Mouse (Mus musculus) testis, adult 2 months (tissue): ENCODE results near the gene Srarp. TPM values are rescaled to one million over a fixed set of nuclear protein-coding genes. Genes with fewer than 3 reads are reported as not detected.

Experiments
- H3K27ac ChIP-seq: fragments of 200-500 bp; 2 replicates; pipeline ENCODE4 v1.5.1; 2012; ENCODE audit warnings: low read depth, low read length; ENCODE audit not compliant: control insufficient read depth, insufficient read depth
- H3K27me3 ChIP-seq: fragments of 200-500 bp; 2 replicates; pipeline ENCODE4 v1.6.1; 2012; ENCODE audit warnings: mild to moderate bottlenecking, low read length, moderate library complexity; ENCODE audit not compliant: control insufficient read depth, insufficient read depth
- H3K36me3 ChIP-seq: fragments of 200-500 bp; 2 replicates; pipeline ENCODE4 v1.6.1; 2012; ENCODE audit warnings: mild to moderate bottlenecking, low read length; ENCODE audit not compliant: control insufficient read depth, insufficient read depth
- H3K4me1 ChIP-seq: fragments of 200-500 bp; 2 replicates; pipeline ENCODE4 v1.6.1; 2012; ENCODE audit warnings: low read length; ENCODE audit not compliant: control insufficient read depth, insufficient read depth
- H3K4me3 ChIP-seq: fragments of 200-500 bp; 2 replicates; pipeline ENCODE4 v1.5.1; 2012; ENCODE audit warnings: low read depth, mild to moderate bottlenecking, low read length, moderate library complexity, mixed read lengths; ENCODE audit not compliant: control insufficient read depth
- CTCF ChIP-seq: fragments of 200-500 bp; IDR thresholded peaks from 2 replicates; pipeline ENCODE4 v1.5.1; 2012; ENCODE audit warnings: low read depth, mild to moderate bottlenecking, inconsistent platforms, low read length, moderate library complexity; ENCODE audit not compliant: control insufficient read depth, insufficient read depth, insufficient replicate concordance
- POLR2A ChIP-seq: fragments of 200-500 bp; IDR thresholded peaks from 2 replicates; pipeline ENCODE4 v1.6.1; 2012; ENCODE audit warnings: low read depth, mild to moderate bottlenecking, inconsistent platforms, low read length, moderate library complexity; ENCODE audit not compliant: control insufficient read depth
- polyA plus RNA-seq: library from polyadenylated mRNA; depleted of rRNA; stranded (reverse); fragments of >200 nt; gene quantifications from 2 replicates; pipeline ENCODE4 v1.2.3, GENCODE M21; 2012

The Srarp gene
- polyA plus RNA-seq, 1 experiment, result 0.67 TPM

DNA sequence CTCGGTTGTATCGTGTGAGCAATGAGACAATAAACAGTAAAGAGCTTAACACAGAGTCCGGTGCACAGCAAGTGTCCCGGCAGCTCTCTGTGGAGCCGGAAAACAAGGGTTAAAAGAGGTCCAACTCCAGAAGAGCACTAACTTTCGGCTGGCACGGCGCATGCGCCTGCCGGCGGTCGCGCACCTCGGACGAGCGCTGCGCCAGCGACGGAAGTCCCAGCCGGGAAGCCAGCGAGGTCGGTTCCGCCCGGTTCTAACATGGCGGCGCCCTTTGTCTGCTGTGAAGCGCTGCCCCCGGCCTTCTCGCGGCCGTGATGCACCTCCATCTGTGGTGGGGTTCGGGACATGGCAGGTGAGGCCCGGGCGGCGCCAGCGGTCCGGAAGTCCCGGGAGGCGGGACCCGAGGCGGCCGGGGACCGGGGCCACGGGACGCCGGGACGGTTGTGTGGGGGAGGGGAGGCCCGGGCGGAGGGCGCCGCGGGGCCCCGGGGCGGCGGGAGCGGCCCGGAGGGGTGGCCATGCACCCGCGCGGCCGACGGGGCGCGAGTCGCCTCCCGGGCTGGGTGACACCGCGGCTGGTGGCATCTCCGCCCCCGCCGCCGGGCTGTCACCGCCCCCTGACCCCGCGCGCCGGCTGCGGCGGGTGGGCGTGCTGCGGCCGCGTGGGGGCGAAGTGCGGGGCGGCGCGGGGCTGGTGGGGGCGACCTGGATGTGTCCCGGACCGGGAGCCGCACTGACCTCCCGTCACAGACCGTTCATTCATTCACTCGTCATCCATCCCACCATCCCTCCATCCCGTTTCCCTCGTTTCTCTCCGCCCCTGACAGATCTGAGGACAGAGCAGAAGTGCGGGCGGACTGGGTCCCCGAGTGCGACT, 8.8 kb upstream of the Srarp start, which contains the start of gene Zbtb17:
Gene Zbtb17, plus strand, starts transcription at position 204 of the 877 bp plus-strand sequence.
- peak within 1 kb of the TSS; percentile 96 for H3K4me3 ChIP-seq
- H3K4me1 ChIP-seq, result peaks cover 8% of the 10 kb centered on the region

GRCm38 (mm10) chr4:141443641-141444429, 7.9 kb upstream of the Srarp start:
- H3K27me3 ChIP-seq, result no peaks in the 10 kb centered on the region
- H3K4me3 ChIP-seq, result peak overlapping the region; percentile 96
- H3K27ac ChIP-seq, result no peak overlapping the region
- H3K4me1 ChIP-seq, result peaks cover 8% of the 10 kb centered on the region
- H3K36me3 ChIP-seq, result no peaks in the 10 kb centered on the region
- TF ChIP-seq CTCF (no peak), POLR2A (no peak)

More for the DNA sequence above, 8.8 kb upstream of the Srarp start, which contains the start of gene Zbtb17:
- no peak for TF ChIP-seq CTCF
- peak; percentile 70 for TF ChIP-seq POLR2A
- no peaks in the 10 kb centered on the region for H3K27me3 ChIP-seq
- H3K27ac ChIP-seq, result peak within 1 kb of the TSS; percentile 88
- no peaks in the 10 kb centered on the region for H3K36me3 ChIP-seq

DNA sequence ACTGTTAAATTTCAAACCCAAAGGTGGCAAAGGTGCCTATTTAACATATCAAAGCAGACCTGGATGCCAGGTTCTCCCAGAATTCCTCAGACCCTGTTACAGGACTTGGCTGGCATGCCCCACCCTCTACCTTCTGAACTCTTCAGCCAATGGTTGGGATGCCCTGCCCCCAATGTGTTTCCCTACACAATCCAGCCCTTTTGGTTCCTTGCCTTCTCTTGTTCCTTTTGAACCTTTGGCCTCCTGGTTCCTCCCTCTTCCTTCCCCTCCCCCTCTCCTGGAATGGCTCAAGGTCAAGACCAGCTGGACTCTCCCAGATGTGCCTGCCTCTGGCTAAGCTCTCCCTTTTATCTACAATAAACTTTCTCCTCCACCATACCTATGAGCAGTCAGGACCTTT, 5.0 kb upstream of the Srarp start:
- no peaks in the 10 kb centered on the region for H3K27me3 ChIP-seq
- no peaks in the 10 kb centered on the region for H3K36me3 ChIP-seq
- no peak overlapping the region for H3K4me3 ChIP-seq
- no peak overlapping the region for H3K27ac ChIP-seq
- peaks cover 8% of the 10 kb centered on the region for H3K4me1 ChIP-seq
- no peak for TF ChIP-seq POLR2A
- TF ChIP-seq CTCF, result no peak

DNA sequence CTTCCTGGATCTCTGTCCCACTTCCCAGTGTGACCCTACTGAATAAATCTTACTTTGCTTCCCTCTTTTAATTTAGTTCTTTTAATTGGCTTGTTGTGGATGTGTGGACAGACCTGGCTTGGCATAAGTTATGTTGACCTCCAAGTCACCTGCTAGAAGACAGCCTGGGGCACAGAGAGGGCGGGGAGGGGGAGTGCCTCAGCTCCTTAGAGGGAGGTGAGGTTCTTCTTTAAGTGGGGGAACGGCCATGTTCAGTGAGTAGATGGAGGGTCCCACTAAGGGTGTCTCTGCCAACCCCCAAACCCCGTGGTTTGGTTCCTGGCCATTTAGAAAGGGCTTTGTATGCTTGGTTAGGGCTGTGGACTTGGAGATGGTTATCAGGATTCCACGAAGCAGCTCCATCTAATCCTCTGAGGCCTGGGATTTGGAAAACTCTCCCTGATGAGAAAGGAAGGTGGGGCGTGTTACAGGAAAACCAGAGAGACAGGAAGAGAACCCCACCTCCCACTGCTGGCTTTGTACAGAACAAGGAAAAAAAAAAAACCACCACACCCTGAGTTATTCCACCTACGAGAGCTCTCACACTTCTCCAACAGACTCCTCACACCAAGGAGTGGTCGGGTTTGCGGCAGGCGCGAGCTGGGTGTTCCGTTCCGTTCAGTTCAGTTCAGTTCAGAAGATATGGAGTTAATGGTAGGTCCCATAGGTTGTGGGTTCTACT, 3.3 kb upstream of the Srarp start:
- no peak overlapping the region for H3K27ac ChIP-seq
- H3K27me3 ChIP-seq, result no peaks in the 10 kb centered on the region
- H3K4me3 ChIP-seq, result no peak overlapping the region

DNA sequence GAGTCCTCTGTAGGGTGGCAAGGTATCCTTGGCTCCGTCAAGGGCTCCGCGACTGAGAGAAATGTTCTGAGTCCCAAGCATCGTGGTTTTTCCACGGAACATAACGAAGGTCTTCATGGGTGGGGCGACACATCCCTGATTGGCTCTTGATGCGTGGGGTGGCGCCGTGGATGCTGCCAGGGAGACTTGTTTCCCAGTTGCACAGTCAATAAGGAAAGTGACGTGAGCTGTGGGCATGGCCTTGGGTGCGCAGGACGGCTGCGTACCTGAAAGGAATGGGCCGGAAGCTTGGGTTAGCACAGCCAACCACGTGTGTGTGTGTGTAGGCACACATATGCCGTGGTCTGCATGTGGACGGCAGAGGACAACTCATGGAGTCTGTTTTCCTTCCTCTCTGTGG, 2.7 kb downstream of the Srarp start:
- Histone ChIP-seq H3K36me3 (no peaks in the 10 kb centered on the region), H3K4me3 (peak overlapping the region; percentile 8), H3K27ac (no peak overlapping the region), H3K27me3 (no peaks in the 10 kb centered on the region), H3K4me1 (no peaks in the 10 kb centered on the region)
- TF ChIP-seq CTCF, result no peak
- TF ChIP-seq POLR2A, result no peak

More for the DNA sequence above, 3.3 kb upstream of the Srarp start:
- H3K4me1 ChIP-seq, result peaks cover 3% of the 10 kb centered on the region; the same call in 1 of the 2 replicates
- no peaks in the 10 kb centered on the region for H3K36me3 ChIP-seq
- TF ChIP-seq CTCF (no peak), POLR2A (no peak)

DNA sequence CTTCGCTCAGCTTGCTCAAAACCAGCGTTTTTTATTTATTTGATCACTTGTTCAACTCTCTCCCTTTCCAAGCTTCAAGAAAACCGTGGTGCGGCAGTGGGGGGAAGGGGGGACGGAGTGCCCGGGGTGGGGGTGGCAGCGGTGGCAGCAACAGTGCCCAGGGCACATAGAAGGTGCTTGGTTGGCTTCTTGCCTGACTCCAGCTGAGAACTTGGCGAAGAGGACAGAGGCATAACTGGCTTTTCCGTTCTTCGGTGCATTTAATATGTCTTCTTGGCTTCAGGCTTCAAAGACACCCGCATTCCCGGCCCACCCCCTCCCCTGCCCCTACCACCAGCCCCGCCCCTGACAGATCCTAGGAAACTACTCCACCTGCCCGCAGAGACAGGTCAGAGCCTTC, 3.2 kb downstream of the Srarp start:
- H3K4me1 ChIP-seq, result no peaks in the 10 kb centered on the region
- H3K4me3 ChIP-seq, result no peak overlapping the region
- no peaks in the 10 kb centered on the region for H3K27me3 ChIP-seq
- H3K36me3 ChIP-seq, result no peaks in the 10 kb centered on the region
- no peak overlapping the region for H3K27ac ChIP-seq
- TF ChIP-seq POLR2A, result no peak
- no peak for TF ChIP-seq CTCF
